Mouse (Mus musculus): ENCODE measurements around the gene Gas1.

GRCm38 (mm10) chr13:60207135-60207601 is 30.0 kb upstream of the Gas1 start:
- TF ChIP-seq CTCF (IDR thresholded peaks at IDR 0.05; ENCODE audit: low read depth) (no peak), EP300 (optimal IDR thresholded peaks at IDR 0.05) (no peak)

All from stomach, postnatal 0 days (tissue).